Mouse (Mus musculus) right cerebral cortex, postnatal 4 days (tissue): ENCODE measurements around the gene Psmd12.
A peak's percentile ranks its signal among the peaks of the same experiment; 100 is the strongest.

Experiments used
- DNase-seq: peaks from one replicate; pipeline ENCODE4 v3.0.0-alpha.2; 2022

Gene Psmd12

DNA sequence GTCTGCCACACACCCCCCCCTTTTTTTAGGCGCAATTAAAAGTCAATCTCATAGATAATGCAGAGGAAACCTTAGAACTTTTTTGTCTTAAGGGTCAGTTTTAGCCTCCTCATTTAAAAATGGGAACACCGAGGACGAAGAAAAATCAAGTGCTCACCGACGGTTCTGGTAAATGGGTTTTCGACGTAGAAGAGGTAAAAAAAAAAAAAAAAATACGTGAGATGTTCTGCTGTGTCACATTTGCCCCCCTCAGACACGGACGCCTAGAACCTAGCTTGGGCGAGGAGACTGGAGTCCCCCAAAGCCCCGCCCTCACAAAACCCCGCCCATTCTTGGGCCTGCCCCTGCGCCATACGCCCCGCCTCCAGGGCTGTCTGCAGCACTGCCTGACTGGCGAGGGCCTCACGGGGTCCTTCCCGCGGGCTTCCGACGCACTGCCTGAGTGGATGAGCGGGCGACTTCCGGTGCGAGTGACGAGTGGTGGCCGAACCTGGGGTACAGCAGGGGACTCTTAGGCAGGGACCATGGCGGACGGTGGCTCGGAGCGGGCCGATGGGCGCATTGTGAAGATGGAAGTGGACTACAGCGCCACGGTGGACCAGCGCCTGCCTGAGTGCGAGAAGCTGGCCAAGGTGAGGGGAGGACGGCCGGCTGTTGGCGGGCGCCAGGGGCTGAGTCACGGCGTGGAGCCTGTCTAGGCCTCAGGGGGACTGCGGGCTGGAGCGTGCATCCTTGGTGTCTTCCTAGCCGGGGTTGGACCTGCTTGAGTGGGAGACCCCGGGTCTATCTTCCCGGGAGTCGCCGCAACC, at the start of gene Psmd12:
Psmd12 (plus strand) TSS at position 432 of the 809 bp plus-strand sequence.
- DNase-seq: peak; percentile 93

GRCm38 (mm10) chr11:107431197-107431965, 47.9 kb upstream of the Psmd12 start:
- DNase-seq: no peak

GRCm38 (mm10) chr11:107435776-107436449, 43.4 kb upstream of the Psmd12 start:
- DNase-seq: no peak

- no peak for DNase-seq
Measured at GRCm38 (mm10) chr11:107437723-107438122, 41.6 kb upstream of the Psmd12 start.

GRCm38 (mm10) chr11:107438140-107438539, 41.1 kb upstream of the Psmd12 start:
- DNase-seq: no peak

DNA sequence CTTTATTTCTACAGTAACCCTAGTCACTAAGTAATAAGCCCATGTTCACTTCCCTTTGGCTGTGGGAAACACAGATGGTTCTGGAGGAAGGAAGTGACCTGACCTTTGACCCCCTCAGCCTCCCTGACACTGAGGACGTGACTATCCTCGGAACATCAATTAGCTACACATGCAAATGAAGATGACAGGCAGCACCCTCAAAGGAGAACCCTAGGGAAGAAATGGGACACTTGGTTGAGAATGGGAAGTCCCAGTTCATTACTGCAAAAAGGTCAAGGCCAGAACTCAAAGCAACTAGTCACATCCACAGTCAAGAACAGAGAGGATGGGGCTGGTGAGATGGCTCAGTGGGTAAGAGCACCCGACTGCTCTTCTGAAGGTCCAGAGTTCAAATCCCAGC, 38.2 kb upstream of the Psmd12 start:
- DNase-seq: no peak

- no peak for DNase-seq
Measured at GRCm38 (mm10) chr11:107443121-107444095, 35.9 kb upstream of the Psmd12 start.

DNA sequence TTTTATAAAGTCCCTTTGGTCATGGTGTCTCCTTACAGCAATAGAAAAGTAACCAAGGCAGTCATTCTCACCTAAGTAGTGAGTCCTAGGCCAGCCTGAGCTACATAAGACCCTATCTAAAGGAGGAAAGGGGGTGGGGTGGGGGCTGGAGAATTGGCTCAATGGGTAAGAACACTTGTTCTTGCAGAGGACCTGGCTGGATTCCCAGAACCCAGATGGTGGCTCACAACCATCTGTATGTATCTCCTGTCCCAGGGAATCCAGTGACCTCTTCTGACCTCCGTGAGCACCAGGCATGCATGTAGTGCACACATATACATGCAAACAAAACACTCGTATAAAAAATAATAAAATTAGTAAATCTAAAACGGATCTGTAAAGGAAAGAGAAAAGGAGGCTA, 33.6 kb upstream of the Psmd12 start:
- DNase-seq: peak; percentile 29

DNA sequence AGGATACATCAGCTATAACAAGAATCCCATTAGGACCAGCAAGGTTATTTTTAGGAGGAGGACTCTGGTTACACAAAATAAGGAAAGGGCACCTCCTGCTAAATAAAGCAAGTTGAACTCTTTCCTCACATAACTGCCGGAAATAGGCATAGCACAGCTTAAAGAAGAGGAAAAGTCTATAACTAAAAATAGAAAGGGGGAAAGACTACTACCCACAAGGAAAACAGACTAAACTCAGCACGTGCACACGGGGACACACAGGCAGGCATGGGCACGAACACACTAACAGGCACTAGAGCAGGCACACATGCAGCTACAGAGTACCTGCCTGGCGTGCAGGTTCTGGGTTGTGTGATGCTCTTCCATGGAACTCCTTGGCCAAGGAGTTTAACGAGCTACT, 32.6 kb upstream of the Psmd12 start:
- DNase-seq: no peak

DNA sequence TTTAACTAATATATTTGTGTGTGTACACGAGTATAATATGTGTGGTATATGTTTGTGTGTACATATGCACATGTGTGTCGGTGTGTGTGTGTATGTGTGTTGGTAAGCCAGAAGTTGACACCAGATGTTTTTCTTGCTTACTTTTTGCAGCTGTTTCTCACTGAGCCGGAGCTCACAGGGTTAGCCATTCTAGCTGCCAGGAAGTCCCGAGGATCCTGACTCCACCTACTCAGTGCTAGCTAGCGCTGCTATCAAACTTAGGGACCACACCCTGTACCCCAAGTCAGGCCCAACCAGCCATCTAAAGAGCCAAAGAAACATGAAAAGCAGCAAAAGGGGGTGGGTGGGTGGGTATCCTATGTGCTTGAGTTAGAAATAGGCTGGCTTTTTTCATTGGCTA, 31.9 kb upstream of the Psmd12 start:
- no peak for DNase-seq

DNA sequence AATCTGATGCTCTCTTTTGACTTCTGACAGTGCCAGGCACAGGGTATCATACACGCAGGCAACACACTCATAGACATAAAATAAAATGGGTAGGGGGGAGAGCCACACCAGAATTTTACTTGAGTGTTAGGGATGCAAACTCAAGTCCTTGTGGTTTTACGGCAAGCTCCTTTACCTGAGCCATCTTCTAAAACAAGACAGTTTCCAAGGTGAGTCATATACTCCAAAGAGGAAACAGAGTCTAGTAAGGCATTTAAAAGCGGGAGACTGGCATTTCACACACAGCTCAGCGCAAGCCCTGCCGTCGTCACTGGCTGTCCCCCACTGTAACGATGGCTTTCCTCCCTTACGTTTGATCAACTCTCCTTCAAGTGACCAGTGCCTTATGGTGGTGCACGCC, 31.4 kb upstream of the Psmd12 start:
- no peak for DNase-seq

DNA sequence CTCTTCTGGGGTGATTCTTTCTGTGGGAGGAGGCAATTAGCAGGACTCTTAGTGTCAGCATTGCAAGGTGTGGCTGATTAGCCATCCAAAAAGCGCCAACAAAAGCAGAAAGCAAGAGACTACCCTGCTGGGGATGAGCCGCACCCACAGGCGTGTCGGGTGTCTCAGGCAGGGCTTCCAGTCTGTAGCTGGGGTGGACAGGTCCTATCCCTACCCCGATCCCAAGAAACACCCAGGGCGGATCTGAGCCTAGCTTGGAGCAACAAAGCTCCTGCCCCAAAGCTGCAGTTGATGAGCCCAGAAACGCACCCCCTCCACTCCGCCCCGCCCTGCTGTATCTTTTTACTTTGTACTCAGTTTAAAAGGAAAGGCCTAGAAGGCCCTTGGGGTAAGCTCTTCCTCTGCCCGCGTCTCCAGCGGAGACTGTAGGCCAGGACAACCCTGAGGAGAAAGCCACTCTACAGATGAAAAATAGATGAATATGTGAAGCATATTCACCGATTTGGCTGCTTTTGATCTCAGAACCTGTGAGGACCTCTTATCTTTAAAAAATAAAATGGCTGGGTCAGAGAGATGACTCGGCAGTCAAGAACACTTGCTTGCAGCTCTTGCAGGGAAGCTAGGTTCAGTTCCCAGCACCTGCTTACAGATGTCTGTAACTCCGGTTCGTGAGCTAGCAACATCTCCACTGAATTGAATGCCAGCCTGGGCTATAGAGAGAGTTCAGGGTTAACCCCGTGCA, 29.9 kb upstream of the Psmd12 start:
- no peak for DNase-seq

- DNase-seq: no peak
Measured at GRCm38 (mm10) chr11:107450097-107450496, 29.2 kb upstream of the Psmd12 start.

- no peak for DNase-seq
Measured at GRCm38 (mm10) chr11:107451106-107451505, 28.2 kb upstream of the Psmd12 start.

- no peak for DNase-seq
Measured at GRCm38 (mm10) chr11:107452053-107452452, 27.2 kb upstream of the Psmd12 start.

DNA sequence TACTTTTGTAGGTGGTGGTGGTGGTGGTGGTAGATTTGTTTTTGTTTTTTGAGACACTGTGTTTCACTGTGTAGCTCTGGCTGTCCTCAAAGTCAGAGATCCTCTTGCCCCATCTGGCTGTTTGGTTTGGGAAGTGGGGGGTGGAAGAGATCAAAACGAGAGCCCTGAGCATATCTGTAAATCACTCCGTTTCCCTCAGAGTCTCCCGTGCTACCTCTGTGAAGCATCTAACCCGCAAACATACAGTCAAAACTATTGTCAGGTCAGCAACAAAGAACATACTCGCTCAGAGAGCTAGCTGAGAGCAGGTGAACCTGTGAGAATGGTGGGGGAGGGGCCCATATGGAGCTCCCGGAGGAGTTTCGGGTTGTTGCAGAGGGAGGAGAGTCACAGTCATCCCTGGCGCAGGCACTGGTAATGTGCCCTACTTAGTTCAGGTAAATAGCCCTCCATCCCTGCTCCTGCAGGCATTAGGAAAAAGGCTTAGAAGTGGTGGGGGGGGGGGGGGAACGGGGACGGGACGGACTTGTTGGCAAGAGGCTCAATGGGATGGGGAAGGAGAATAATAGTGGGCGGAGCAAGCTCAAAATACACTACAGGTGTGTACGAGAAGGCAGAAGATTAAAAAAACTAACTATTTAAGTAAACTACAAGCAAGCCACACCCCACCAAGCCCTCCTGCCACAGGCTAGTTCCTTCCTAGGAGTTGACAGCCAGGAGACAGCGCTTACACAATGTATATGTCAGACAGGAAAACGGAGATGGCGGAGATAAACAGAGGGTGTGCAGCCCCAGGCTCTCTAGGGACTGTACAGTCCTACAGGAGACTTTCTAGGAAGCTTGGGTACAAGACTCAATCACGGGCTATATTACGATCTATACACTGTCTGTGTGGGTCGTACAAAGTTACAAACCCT, 24.5 kb upstream of the Psmd12 start:
- no peak for DNase-seq

DNA sequence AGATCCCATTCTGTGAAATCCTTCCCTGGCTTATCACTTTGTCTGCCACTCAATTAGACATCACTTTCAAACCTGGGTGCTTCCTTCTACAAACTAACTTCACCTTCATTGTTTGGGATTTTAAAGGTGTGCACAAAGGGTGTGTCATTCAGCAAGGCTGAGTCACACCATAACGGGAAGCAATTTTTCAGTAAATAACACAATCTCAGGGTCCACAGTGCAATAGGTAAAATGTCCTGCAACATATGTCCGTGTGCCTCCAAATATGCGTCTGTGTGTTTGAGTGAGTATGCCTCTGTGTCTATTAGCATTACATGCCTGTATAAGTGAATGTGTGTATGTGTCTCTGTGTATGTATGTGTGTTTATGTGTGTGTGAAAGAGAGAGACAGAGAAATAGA, 22.0 kb upstream of the Psmd12 start:
- DNase-seq: no peak

DNA sequence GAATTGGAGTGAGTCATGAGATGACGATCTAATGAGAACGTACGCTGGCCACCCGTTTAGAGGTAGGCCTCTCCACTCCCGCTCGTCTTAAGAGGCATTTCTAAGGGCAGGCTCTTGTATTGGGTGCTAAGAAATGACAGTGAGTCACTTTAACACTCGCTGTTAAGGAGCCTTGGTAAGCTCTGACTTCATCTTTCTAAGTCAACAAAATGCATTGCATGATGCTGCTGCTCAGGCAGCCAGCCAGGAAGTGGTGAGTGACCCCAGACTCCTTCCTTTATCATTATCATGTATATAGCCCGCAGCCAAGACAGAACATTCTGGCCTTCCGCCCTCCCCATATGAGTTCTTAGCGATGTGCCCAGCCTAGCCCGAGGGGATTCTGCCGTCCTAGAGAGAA, 21.0 kb upstream of the Psmd12 start:
- DNase-seq: no peak

- DNase-seq: no peak
Measured at GRCm38 (mm10) chr11:107458986-107459385, 20.3 kb upstream of the Psmd12 start.

DNA sequence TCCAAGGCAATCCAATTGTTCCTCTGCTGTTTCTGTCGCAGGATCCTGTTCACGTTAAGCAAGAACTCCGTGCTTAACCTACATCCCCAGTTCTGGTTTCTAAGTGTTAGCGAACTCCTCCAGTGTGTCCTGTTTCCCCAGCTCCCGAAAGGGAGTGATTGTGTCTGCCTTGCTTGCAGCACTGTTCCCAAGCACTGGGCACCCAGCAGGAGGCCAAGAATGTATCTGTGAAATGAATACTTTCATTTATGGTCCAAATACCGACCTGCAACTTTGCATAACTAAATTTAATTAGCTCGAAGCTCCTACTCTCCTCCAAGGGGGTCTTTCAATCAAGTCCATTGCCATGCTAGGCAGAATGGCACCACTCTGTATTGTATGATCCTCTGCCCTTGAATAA, 19.5 kb upstream of the Psmd12 start:
- no peak for DNase-seq

GRCm38 (mm10) chr11:107462478-107462877, 16.8 kb upstream of the Psmd12 start:
- DNase-seq: no peak
